Mouse (Mus musculus): ENCODE measurements around the gene Mcpt2. TPM values are rescaled to one million over a fixed set of nuclear protein-coding genes. Genes with fewer than 3 reads are reported as not detected.

The Mcpt2 gene
- polyA plus RNA-seq, 1 experiment = not detected

- no peak overlapping the region for H3K27ac ChIP-seq (ENCODE audit: control insufficient read depth, insufficient read depth, low read depth, low read length, poor library complexity)
- H3K4me3 ChIP-seq (replicated peaks; ENCODE audit: control insufficient read depth, low read depth, low read length) = no peak overlapping the region
- 52% methylated on average over 4 of the region's 4 CpGs for WGBS
- H3K4me1 ChIP-seq (ENCODE audit: control insufficient read depth, insufficient read depth, low read length) = no peaks in the 10 kb centered on the region; the same call in 1 of the 2 replicates
- no peak for TF ChIP-seq POLR2A (IDR thresholded peaks at IDR 0.05; ENCODE audit: borderline replicate concordance, control insufficient read depth, low read depth, low read length)
- TF ChIP-seq CTCF (IDR thresholded peaks at IDR 0.05; ENCODE audit: control insufficient read depth, insufficient read depth, low read length) = no peak
Observed at GRCm38 (mm10) chr14:56082016-56082415, 40.2 kb downstream of the Mcpt2 start.

- Histone ChIP-seq H3K4me1 (ENCODE audit: control insufficient read depth, insufficient read depth, low read length) (no peaks in the 10 kb centered on the region; the same call in 1 of the 2 replicates), H3K27ac (ENCODE audit: control insufficient read depth, insufficient read depth, low read depth, low read length, poor library complexity) (no peak within 1 kb of the TSS), H3K4me3 (replicated peaks; ENCODE audit: control insufficient read depth, low read depth, low read length) (no peak within 1 kb of the TSS)
- no peak for TF ChIP-seq POLR2A (IDR thresholded peaks at IDR 0.05; ENCODE audit: borderline replicate concordance, control insufficient read depth, low read depth, low read length)
- no peak for TF ChIP-seq CTCF (IDR thresholded peaks at IDR 0.05; ENCODE audit: control insufficient read depth, insufficient read depth, low read length)
- WGBS = 57% methylated on average over 2 of the region's 2 CpGs
Observed at GRCm38 (mm10) chr14:56085167-56085566, 43.3 kb downstream of the Mcpt2 start, which contains the start of gene Mcpt8. Mcpt8 (minus strand) TSS chr14:56085273.

- no peaks in the 10 kb centered on the region; the same call in 1 of the 2 replicates for H3K4me1 ChIP-seq (ENCODE audit: control insufficient read depth, insufficient read depth, low read length)
- 49% methylated on average over 3 of the region's 3 CpGs for WGBS
- TF ChIP-seq CTCF (IDR thresholded peaks at IDR 0.05; ENCODE audit: control insufficient read depth, insufficient read depth, low read length) = no peak
- TF ChIP-seq POLR2A (IDR thresholded peaks at IDR 0.05; ENCODE audit: borderline replicate concordance, control insufficient read depth, low read depth, low read length) = no peak
- no peak overlapping the region for H3K4me3 ChIP-seq (replicated peaks; ENCODE audit: control insufficient read depth, low read depth, low read length)
- H3K27ac ChIP-seq (ENCODE audit: control insufficient read depth, insufficient read depth, low read depth, low read length, poor library complexity) = no peak overlapping the region
Observed at GRCm38 (mm10) chr14:56086711-56087110, 44.9 kb downstream of the Mcpt2 start.

- TF ChIP-seq CTCF (IDR thresholded peaks at IDR 0.05; ENCODE audit: control insufficient read depth, insufficient read depth, low read length) (no peak), POLR2A (IDR thresholded peaks at IDR 0.05; ENCODE audit: borderline replicate concordance, control insufficient read depth, low read depth, low read length) (no peak)
- Histone ChIP-seq H3K4me1 (ENCODE audit: control insufficient read depth, insufficient read depth, low read length) (no peaks in the 10 kb centered on the region), H3K4me3 (replicated peaks; ENCODE audit: control insufficient read depth, low read depth, low read length) (no peak overlapping the region), H3K27ac (ENCODE audit: control insufficient read depth, insufficient read depth, low read depth, low read length, poor library complexity) (no peak overlapping the region)
- 30% methylated on average over 2 of the region's 2 CpGs for WGBS
Observed at GRCm38 (mm10) chr14:56093353-56093752, 51.5 kb downstream of the Mcpt2 start.

Other genes with a start within 250 kb of the Mcpt2 start
- 4.0 and 5.6 TPM in 2 replicates for gene Nfatc4, start 218.9 kb upstream of the Mcpt2 start, polyA plus RNA-seq (2011; ENCODE audit: insufficient read depth, insufficient read length, low replicate concordance, missing spikeins)
- 0.93 and 1.3 TPM in 2 replicates for gene Nynrin, start 188.0 kb upstream of the Mcpt2 start, polyA plus RNA-seq (2011; ENCODE audit: insufficient read depth, insufficient read length, low replicate concordance, missing spikeins)
- gene Cbln3, start 157.6 kb upstream of the Mcpt2 start, polyA plus RNA-seq (2011; ENCODE audit: insufficient read depth, insufficient read length, low replicate concordance, missing spikeins) = not detected in 2 replicates
- 12.6 and 28.3 TPM in 2 replicates for gene Khnyn, start 157.1 kb upstream of the Mcpt2 start, polyA plus RNA-seq (2011; ENCODE audit: insufficient read depth, insufficient read length, low replicate concordance, missing spikeins)
- gene Sdr39u1, start 141.7 kb upstream of the Mcpt2 start, polyA plus RNA-seq (2011; ENCODE audit: insufficient read depth, insufficient read length, low replicate concordance, missing spikeins) = 3.0 and 3.1 TPM in 2 replicates
- not detected in 2 replicates for gene Cma1, start 97.4 kb upstream of the Mcpt2 start, polyA plus RNA-seq (2011; ENCODE audit: insufficient read depth, insufficient read length, low replicate concordance, missing spikeins)
- not detected in 2 replicates for gene Cma2, start 91.1 kb upstream of the Mcpt2 start, polyA plus RNA-seq (2011; ENCODE audit: insufficient read depth, insufficient read length, low replicate concordance, missing spikeins)
- gene Mcpt1, start 24.1 kb upstream of the Mcpt2 start, polyA plus RNA-seq (2011; ENCODE audit: insufficient read depth, insufficient read length, low replicate concordance, missing spikeins) = not detected in 2 replicates
- gene Mcpt9, start 11.5 kb upstream of the Mcpt2 start, polyA plus RNA-seq (2011; ENCODE audit: insufficient read depth, insufficient read length, low replicate concordance, missing spikeins) = not detected in 2 replicates
- not detected in 2 replicates for gene Mcpt4, start 20.3 kb downstream of the Mcpt2 start, polyA plus RNA-seq (2011; ENCODE audit: insufficient read depth, insufficient read length, low replicate concordance, missing spikeins)
- 15.4 and 51.6 TPM in 2 replicates for gene Mcpt8, start 43.2 kb downstream of the Mcpt2 start, polyA plus RNA-seq (2011; ENCODE audit: insufficient read depth, insufficient read length, low replicate concordance, missing spikeins)
- 26.7 and 86.1 TPM in 2 replicates for gene Ctsg, start 60.5 kb downstream of the Mcpt2 start, polyA plus RNA-seq (2011; ENCODE audit: insufficient read depth, insufficient read length, low replicate concordance, missing spikeins)
- not detected in 2 replicates for gene Gzme, start 78.6 kb downstream of the Mcpt2 start, polyA plus RNA-seq (2011; ENCODE audit: insufficient read depth, insufficient read length, low replicate concordance, missing spikeins)
- not detected in 2 replicates for gene Gzmd, start 90.6 kb downstream of the Mcpt2 start, polyA plus RNA-seq (2011; ENCODE audit: insufficient read depth, insufficient read length, low replicate concordance, missing spikeins)
- not detected in 2 replicates for gene Gzmg, start 117.5 kb downstream of the Mcpt2 start, polyA plus RNA-seq (2011; ENCODE audit: insufficient read depth, insufficient read length, low replicate concordance, missing spikeins)
- not detected in 2 replicates for gene Gzmn, start 132.6 kb downstream of the Mcpt2 start, polyA plus RNA-seq (2011; ENCODE audit: insufficient read depth, insufficient read length, low replicate concordance, missing spikeins)
- not detected in 2 replicates for gene Gzmf, start 169.4 kb downstream of the Mcpt2 start, polyA plus RNA-seq (2011; ENCODE audit: insufficient read depth, insufficient read length, low replicate concordance, missing spikeins)
- gene Gzmc, start 192.6 kb downstream of the Mcpt2 start, polyA plus RNA-seq (2011; ENCODE audit: insufficient read depth, insufficient read length, low replicate concordance, missing spikeins) = not detected in 2 replicates
- not detected in 2 replicates for gene Gzmb, start 220.2 kb downstream of the Mcpt2 start, polyA plus RNA-seq (2011; ENCODE audit: insufficient read depth, insufficient read length, low replicate concordance, missing spikeins)